In genomic region chr9:51765417-51766174, GRCm38 (mm10) we compare ENCODE assay signal across 8 mouse cellular contexts. TPM values are rescaled to one million over a fixed set of nuclear protein-coding genes. Genes with fewer than 3 reads are reported as not detected.
A peak's percentile ranks its signal among the peaks of the same experiment; 100 is the strongest.
DNase-seq lines count a peak whose midpoint lies in the region; ATAC-seq lines count a peak whose summit lies in the region.

No protein-coding gene starts in this region.

- DNase-seq in cerebellum, adult 18-20 months = peak; percentile 44 to 59
- DNase-seq in frontal cortex, postnatal 10 days (ENCODE audit: low spot score in 2 of 2) = peak; percentile 44 to 68
- DNase-seq in left cerebral cortex, postnatal 10 days (ENCODE audit: extremely low spot score in 1 of 2, low spot score in 2 of 2) = peak; percentile 25 to 73
- peak; percentile 52 to 54 for DNase-seq in lung, postnatal 4 days
- DNase-seq in spleen, postnatal 4 days (ENCODE audit: low spot score in 2 of 2) = peak; percentile 13 to 64

- no peaks in the 10 kb centered on the region for H3K36me3 ChIP-seq in erythroblast, embryonic 14.5 days (ENCODE audit: control insufficient read depth)
- no peaks in the 10 kb centered on the region for H3K36me3 ChIP-seq in hindbrain, embryonic 13.5 days

- no peak for ATAC-seq in erythroblast, adult 5-6 weeks (replicated peaks; ENCODE audit: low FRiP score, poor library complexity, severe bottlenecking)
- peak; percentile 44 for ATAC-seq in hindbrain, embryonic 13.5 days (ENCODE audit: low FRiP score)

- peaks cover 74% of the 10 kb centered on the region for H3K27me3 ChIP-seq in erythroblast, embryonic 14.5 days (ENCODE audit: control insufficient read depth)
- peaks cover 21% of the 10 kb centered on the region for H3K27me3 ChIP-seq in hindbrain, embryonic 13.5 days

- under 1% methylated on average over 42 of the region's 58 CpGs for WGBS in hindbrain, embryonic 13.5 days

- intact Hi-C loops in left cerebral cortex, postnatal 10 days (cut with DNase I) = loop anchor here (5.0 to 10.0 kb wide), 3 partner anchors 118 to 601 kb away; partner anchors contain the start of gene Gm32742

- peaks cover 12% of the 10 kb centered on the region for H3K4me1 ChIP-seq in erythroblast, embryonic 14.5 days (ENCODE audit: control insufficient read depth)
- peaks cover 33% of the 10 kb centered on the region for H3K4me1 ChIP-seq in hindbrain, embryonic 13.5 days (replicated peaks)

- peak overlapping the region; percentile 91 for H3K9ac ChIP-seq in hindbrain, embryonic 13.5 days

- H3K4me2 ChIP-seq in hindbrain, embryonic 13.5 days = peak overlapping the region; percentile 78

- H3K27ac ChIP-seq in hindbrain, embryonic 13.5 days = peak overlapping the region; percentile 92

- H3K9me3 ChIP-seq in erythroblast, embryonic 14.5 days (ENCODE audit: control insufficient read depth, low read length) = no peaks in the 10 kb centered on the region; the same call in 1 of the 2 replicates
- H3K9me3 ChIP-seq in hindbrain, embryonic 13.5 days = no peaks in the 10 kb centered on the region

- peak overlapping the region; percentile 44 for H3K4me3 ChIP-seq in erythroblast, embryonic 14.5 days (replicated peaks)
- H3K4me3 ChIP-seq in hindbrain, embryonic 13.5 days = peak overlapping the region; percentile 82

RNA-seq across cellular contexts. Expression of gene Arhgap20, which starts 0.5 kb away (rescaled TPM):
- not detected in 2 replicates for polyA plus RNA-seq in erythroblast, embryonic 14.5 days (2012)
- not detected in 2 replicates for total RNA-seq in erythroblast, adult 5-6 weeks (2015; ENCODE audit: low replicate concordance)
- not detected in 2 replicates for total RNA-seq in erythroblast, adult 5-6 weeks (2017; ENCODE audit: low replicate concordance)
- 18.1 and 20.3 TPM in 2 replicates for polyA plus RNA-seq in hindbrain, embryonic 13.5 days (2015; fragmentation: Nextera tagmentation; extraction: Ambion mirVana)
- 10 to 100 TPM; 97.1 to 98.7 TPM for total RNA-seq in left cerebral cortex, postnatal 10 days (2021)

Comparison
In these comparisons a context has a peak if more than half of its experiments do, and no peak if none do; other contexts are left out.
1. RNA of gene Arhgap20, which starts 0.5 kb away (total RNA-seq): 97.1 to 98.7 TPM in left cerebral cortex, postnatal 10 days; not detected in erythroblast, adult 5-6 weeks; every median in the first group is over 10 times any median in the second.
2. Peak in every context shown above with its lines, with median percentiles within 50 percentile points of each other: DNase-seq.